Mouse (Mus musculus) gastrocnemius, postnatal 14 days (tissue): Measurements from ENCODE around the gene Pla2g2f. TPM values are rescaled to one million over a fixed set of nuclear protein-coding genes. Genes with fewer than 3 reads are reported as not detected.

Experiments
- DNase-seq: peaks from one replicate; pipeline ENCODE4 v3.0.0; 2021; ENCODE audit warnings: mixed read lengths
- intact Hi-C: fragments of 180-260 bp; cut with DNase I; formaldehyde crosslinking; loops from one replicate; pipeline ENCODE4 v1.15.1; 2025; ENCODE audit warnings: low total_unique reads
- long read RNA-seq, 2 experiments: library from polyadenylated mRNA; stranded (forward); transcript quantifications; one replicate each; pipeline ENCODE4 v2.0.0; 2021
- total RNA-seq, 2 experiments: library from RNA; stranded (reverse); gene quantifications; 2 replicates each; pipeline ENCODE4 v1.2.3; 2021

Pla2g2f gene
- total RNA-seq = not detected
- long read RNA-seq, experiment 1 = 0 reads
- long read RNA-seq, experiment 2 = 0 reads

GRCm38 (mm10) chr4:138757416-138757815, at the start of gene Pla2g2f:
Gene Pla2g2f, minus strand, starts transcription at chr4:138757626.
- intact Hi-C loops = no loop called here
- DNase-seq = no peak

GRCm38 (mm10) chr4:138806920-138807541, 49.6 kb upstream of the Pla2g2f start:
- intact Hi-C loops = no loop called here
- peak; percentile 26 for DNase-seq

GRCm38 (mm10) chr4:138806160-138806559, 48.7 kb upstream of the Pla2g2f start:
- no peak for DNase-seq
- intact Hi-C loops = no loop called here

GRCm38 (mm10) chr4:138805248-138805647, 47.8 kb upstream of the Pla2g2f start:
- intact Hi-C loops = no loop called here
- DNase-seq = no peak

- no peak for DNase-seq
- intact Hi-C loops = no loop called here
Measured at GRCm38 (mm10) chr4:138802917-138803316, 45.5 kb upstream of the Pla2g2f start.

GRCm38 (mm10) chr4:138801631-138802030, 44.2 kb upstream of the Pla2g2f start:
- DNase-seq = no peak
- intact Hi-C loops = no loop called here

- peak; percentile 39 for DNase-seq
- intact Hi-C loops = no loop called here
Measured at GRCm38 (mm10) chr4:138800134-138800744, 42.8 kb upstream of the Pla2g2f start.

GRCm38 (mm10) chr4:138797217-138797570, 39.8 kb upstream of the Pla2g2f start:
- intact Hi-C loops = no loop called here
- no peak for DNase-seq

GRCm38 (mm10) chr4:138796513-138797216, 39.2 kb upstream of the Pla2g2f start:
- intact Hi-C loops = no loop called here
- DNase-seq = no peak

GRCm38 (mm10) chr4:138794344-138794743, 36.9 kb upstream of the Pla2g2f start:
- no peak for DNase-seq
- intact Hi-C loops = loop anchor here (5.0 kb wide), 1 partner anchor 47 kb away; no protein-coding TSS in a partner anchor

- DNase-seq = peak; percentile 38
- intact Hi-C loops = loop anchor here (5.0 kb wide), 1 partner anchor 46 kb away; no protein-coding TSS in a partner anchor
Measured at GRCm38 (mm10) chr4:138793276-138793675, 35.9 kb upstream of the Pla2g2f start.

GRCm38 (mm10) chr4:138792599-138792998, 35.2 kb upstream of the Pla2g2f start:
- DNase-seq = no peak
- intact Hi-C loops = loop anchor here (5.0 kb wide), 1 partner anchor 45 kb away; no protein-coding TSS in a partner anchor

- DNase-seq = no peak
- intact Hi-C loops = loop anchor here (5.0 kb wide), 1 partner anchor 44 kb away; no protein-coding TSS in a partner anchor
Measured at GRCm38 (mm10) chr4:138791452-138791851, 34.0 kb upstream of the Pla2g2f start.

GRCm38 (mm10) chr4:138788381-138788780, 31.0 kb upstream of the Pla2g2f start:
- intact Hi-C loops = no loop called here

GRCm38 (mm10) chr4:138786141-138786540, 28.7 kb upstream of the Pla2g2f start:
- DNase-seq = no peak
- intact Hi-C loops = no loop called here

More at GRCm38 (mm10) chr4:138788381-138788780, 31.0 kb upstream of the Pla2g2f start:
- no peak for DNase-seq

GRCm38 (mm10) chr4:138785721-138786120, 28.3 kb upstream of the Pla2g2f start:
- no peak for DNase-seq
- intact Hi-C loops = no loop called here

- intact Hi-C loops = no loop called here
- peak; percentile 39 for DNase-seq
Measured at GRCm38 (mm10) chr4:138782098-138782497, 24.7 kb upstream of the Pla2g2f start.

- DNase-seq = no peak
- intact Hi-C loops = no loop called here
Measured at GRCm38 (mm10) chr4:138780300-138780699, 22.9 kb upstream of the Pla2g2f start.

GRCm38 (mm10) chr4:138777417-138778407, 20.3 kb upstream of the Pla2g2f start:
- DNase-seq = no peak
- intact Hi-C loops = no loop called here
